Mouse (Mus musculus) megakaryocyte, embryonic 14.5 days (primary cell): ENCODE data around the gene Fastkd3.

Experiments
- FLI1 ChIP-seq: IDR thresholded peaks from 2 replicates; pipeline ENCODE4 v1.6.1; 2012; ENCODE audit warnings: low read length, inconsistent platforms, mixed read lengths
- GATA1 ChIP-seq: IDR thresholded peaks from 3 replicates; pipeline ENCODE4 v1.6.1; 2012; ENCODE audit warnings: mixed read lengths, low read length, inconsistent platforms, borderline replicate concordance

- TF ChIP-seq GATA1 (no peak), FLI1 (no peak)
Observed at GRCm38 (mm10) chr13:68603085-68603484, 21.1 kb downstream of the Fastkd3 start.
